Mouse (Mus musculus) adrenal gland, adult 8-10 months (tissue): ENCODE measurements around the gene Immp1l. TPM values are rescaled to one million over a fixed set of nuclear protein-coding genes. Genes with fewer than 3 reads are reported as not detected.

Source experiments
- microRNA-seq, 2 experiments: library from miRNA; unstranded; fragments of <30 nt; microRNA quantifications; one replicate each; pipeline ENCODE4 v1.2.0; 2022
- total RNA-seq, 4 experiments: library from RNA; stranded (reverse); gene quantifications; 2 replicates each; pipeline ENCODE4 v1.2.4; 2022

The Immp1l gene
- total RNA-seq, 4 experiments from 2014 or later, result 33.4 to 50.7 (median 36.8) TPM

Small RNAs within 50 kb of the gene (microRNA-seq; reads per million reads assigned to microRNA genes)
- 0 reads per million in 2 experiments for gene Gm22002

Other genes starting within 250 kb of the Immp1l start
- gene Pax6, start 235.7 kb upstream of the Immp1l start, total RNA-seq, result not detected
- 10 to 100 TPM; 13.5 to 23.1 (median 16.5) TPM for gene Elp4, start 74 bp upstream of the Immp1l start, total RNA-seq
- gene Dnajc24, start 98.9 kb downstream of the Immp1l start, total RNA-seq, result 10 to 100 TPM; 25.0 to 43.6 (median 32.3) TPM